Mouse (Mus musculus) liver, adult 10 weeks (tissue): ENCODE measurements around the gene Gm8024. TPM values are rescaled to one million over a fixed set of nuclear protein-coding genes. Genes with fewer than 3 reads are reported as not detected.

Experiments
- polyA plus RNA-seq: library from polyadenylated mRNA; stranded (reverse); fragments of 350-450 nt; fragmentation: Illumina TruSeq; extraction: RNeasy Lipid Tissue Mini Kit (QIAGEN cat#74804); gene quantifications from one replicate; pipeline ENCODE4 v1.2.3, GENCODE M21; 2014; ENCODE audit warnings: low read depth, low replicate concordance

Gm8024 gene
- polyA plus RNA-seq: not detected

DNA sequence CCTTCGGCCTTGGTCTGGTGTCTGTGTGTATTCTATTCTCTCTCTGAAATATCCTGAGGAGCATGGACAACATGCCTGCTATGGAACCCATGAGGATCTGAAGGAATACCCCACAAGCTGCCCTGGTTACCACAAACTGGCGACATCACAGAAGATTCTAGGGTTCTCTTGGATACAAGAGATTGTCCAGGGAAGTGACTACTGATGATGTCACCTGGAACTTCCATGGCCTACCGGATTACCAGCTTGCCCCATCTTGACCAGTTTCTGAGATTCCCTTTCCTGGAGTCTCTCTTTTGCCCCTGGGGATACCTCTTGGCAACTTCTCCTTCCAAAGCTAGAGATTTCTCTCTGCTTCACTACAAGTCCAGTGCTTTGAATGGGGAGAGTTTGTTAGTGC, at the start of gene Gm8024:
Gene Gm8024 (minus strand): TSS at position 101 of the 400 bp plus-strand sequence.

DNA sequence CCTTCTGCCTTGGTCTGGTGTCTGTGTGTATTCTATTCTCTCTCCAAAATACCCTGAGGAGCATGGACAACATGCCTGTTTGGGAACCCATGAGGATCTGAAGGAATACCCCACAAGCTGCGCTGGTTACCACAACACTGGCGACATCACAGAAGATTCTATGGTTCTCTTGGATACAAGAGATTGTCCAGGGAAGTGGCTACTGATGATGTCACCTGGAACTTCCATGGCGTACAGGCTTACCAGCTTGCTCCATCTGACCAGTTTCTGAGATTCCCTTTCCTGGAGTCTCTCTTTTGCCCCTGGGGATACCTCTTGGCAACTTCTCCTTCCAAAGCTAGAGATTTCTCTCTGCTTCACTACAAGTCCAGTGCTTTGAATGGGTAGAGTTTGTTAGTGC, 21.8 kb downstream of the Gm8024 start, which contains the start of gene Gm8020:
Gene Gm8020 (minus strand): TSS at position 101 of the 400 bp plus-strand sequence.

Other genes with a start within 250 kb of the Gm8024 start
- not detected for gene Gm9611, start 226.9 kb downstream of the Gm8024 start, polyA plus RNA-seq
- not detected for gene Gm7995, start 214.1 kb downstream of the Gm8024 start, polyA plus RNA-seq
- not detected for gene Gm8005, start 84.6 kb downstream of the Gm8024 start, polyA plus RNA-seq
- not detected for gene Gm8011, start 60.4 kb downstream of the Gm8024 start, polyA plus RNA-seq
- not detected for gene Gm8020, start 21.9 kb downstream of the Gm8024 start, polyA plus RNA-seq
- not detected for gene Gm17124, start 75.6 kb upstream of the Gm8024 start, polyA plus RNA-seq
- gene Gm3633, start 117.6 kb upstream of the Gm8024 start, polyA plus RNA-seq: not detected
- not detected for gene Gm10378, start 131.7 kb upstream of the Gm8024 start, polyA plus RNA-seq
- not detected for gene Gm3015, start 244.5 kb upstream of the Gm8024 start, polyA plus RNA-seq